Mouse (Mus musculus) hindbrain, embryonic 12.5 days (tissue): ENCODE results near the gene Eif4a2. TPM values are rescaled to one million over a fixed set of nuclear protein-coding genes. Genes with fewer than 3 reads are reported as not detected.

Source experiments
- ATAC-seq: fragments of 200-750 bp; cut with Nextera tagmentation; 2 replicates; pipeline ENCODE4 v1.8.0; 2017; ENCODE audit warnings: moderate TSS enrichment; ENCODE audit not compliant: low FRiP score
- H3K27ac ChIP-seq: fragments of 300-500 bp; sonication (generic); 2 replicates; pipeline ENCODE4 v1.5.1; 2016; ENCODE audit warnings: mild to moderate bottlenecking
- H3K27me3 ChIP-seq: fragments of 300-500 bp; sonication (generic); 2 replicates; pipeline ENCODE4 v1.6.1; 2016; ENCODE audit warnings: mild to moderate bottlenecking
- H3K36me3 ChIP-seq: fragments of 300-500 bp; sonication (generic); 2 replicates; pipeline ENCODE4 v1.6.1; 2016; ENCODE audit warnings: mild to moderate bottlenecking
- H3K4me1 ChIP-seq: fragments of 300-500 bp; sonication (generic); 2 replicates; pipeline ENCODE4 v1.6.1; 2016
- H3K4me2 ChIP-seq: fragments of 300-500 bp; sonication (generic); replicated peaks from 2 replicates; pipeline ENCODE4 v1.6.1; 2016; ENCODE audit warnings: mild to moderate bottlenecking
- H3K4me3 ChIP-seq: fragments of 300-500 bp; sonication (generic); 2 replicates; pipeline ENCODE4 v1.5.1; 2016; ENCODE audit warnings: mild to moderate bottlenecking
- H3K9ac ChIP-seq: fragments of 300-500 bp; sonication (generic); 2 replicates; pipeline ENCODE4 v1.6.1; 2016; ENCODE audit warnings: mild to moderate bottlenecking, moderate library complexity
- H3K9me3 ChIP-seq: fragments of 300-500 bp; sonication (generic); replicated peaks from 2 replicates; pipeline ENCODE4 v1.6.1; 2016; ENCODE audit warnings: mild to moderate bottlenecking
- WGBS: fragments of 180-500 bp; shearing (Covaris S2); methylation state at CpG from one replicate; pipeline ENCODE4 v1.1.7; 2016; 5-methylcytosine and 5-hydroxymethylcytosine counted together
- microRNA-seq: library from miRNA; unstranded; fragments of <30 nt; microRNA quantifications from one replicate; pipeline ENCODE4, GENCODE M21; 2017
- polyA plus RNA-seq: library from polyadenylated mRNA; unstranded; fragments of >200 nt; fragmentation: Nextera tagmentation; extraction: Ambion mirVana; gene quantifications from 2 replicates; pipeline ENCODE4 v1.2.1, GENCODE M21; 2016

Gene Eif4a2
- polyA plus RNA-seq, 1 experiment from 2014 or later = 240 TPM

GRCm38 (mm10) chr16:23154261-23154660 is 47.0 kb downstream of the Eif4a2 start:
- H3K36me3 ChIP-seq = no peaks in the 10 kb centered on the region
- H3K9ac ChIP-seq = no peak overlapping the region
- no peaks in the 10 kb centered on the region for H3K27me3 ChIP-seq
- H3K9me3 ChIP-seq = no peaks in the 10 kb centered on the region
- H3K4me2 ChIP-seq = no peak overlapping the region
- 86% methylated on average over 5 of the region's 5 CpGs for WGBS
- ATAC-seq = no peak
- H3K4me3 ChIP-seq = no peak overlapping the region
- no peak overlapping the region for H3K27ac ChIP-seq
- no peaks in the 10 kb centered on the region for H3K4me1 ChIP-seq

GRCm38 (mm10) chr16:23157013-23157412 is 49.8 kb downstream of the Eif4a2 start:
- ATAC-seq = no peak
- no peaks in the 10 kb centered on the region for H3K4me1 ChIP-seq
- H3K4me3 ChIP-seq = no peak overlapping the region
- H3K4me2 ChIP-seq = no peak overlapping the region
- no peaks in the 10 kb centered on the region for H3K27me3 ChIP-seq
- H3K9ac ChIP-seq = no peak overlapping the region
- 94% methylated on average over 13 of the region's 13 CpGs for WGBS
- no peaks in the 10 kb centered on the region for H3K9me3 ChIP-seq
- no peaks in the 10 kb centered on the region for H3K36me3 ChIP-seq
- no peak overlapping the region for H3K27ac ChIP-seq

- Histone ChIP-seq H3K4me2 (no peak overlapping the region), H3K36me3 (no peaks in the 10 kb centered on the region), H3K4me3 (no peak overlapping the region), H3K27ac (no peak overlapping the region), H3K4me1 (no peaks in the 10 kb centered on the region), H3K27me3 (no peaks in the 10 kb centered on the region), H3K9ac (no peak overlapping the region), H3K9me3 (no peaks in the 10 kb centered on the region)
- ATAC-seq = no peak
- 89% methylated on average over 7 of the region's 7 CpGs for WGBS
These were observed 51.0 kb downstream of the Eif4a2 start for GRCm38 (mm10) chr16:23158292-23158691.

- no peaks in the 10 kb centered on the region for H3K36me3 ChIP-seq
- no peaks in the 10 kb centered on the region for H3K27me3 ChIP-seq
- H3K9me3 ChIP-seq = no peaks in the 10 kb centered on the region
- no peak overlapping the region for H3K4me2 ChIP-seq
- H3K4me3 ChIP-seq = no peak overlapping the region
- H3K4me1 ChIP-seq = no peaks in the 10 kb centered on the region
- WGBS = 64% methylated on average over 2 of the region's 2 CpGs
- no peak overlapping the region for H3K9ac ChIP-seq
- ATAC-seq = no peak
- H3K27ac ChIP-seq = no peak overlapping the region
These were observed 51.7 kb downstream of the Eif4a2 start for GRCm38 (mm10) chr16:23158957-23159356.

- Histone ChIP-seq H3K9me3 (no peaks in the 10 kb centered on the region), H3K4me3 (no peak overlapping the region), H3K9ac (no peak overlapping the region), H3K27me3 (no peaks in the 10 kb centered on the region), H3K36me3 (no peaks in the 10 kb centered on the region), H3K4me1 (no peaks in the 10 kb centered on the region), H3K4me2 (no peak overlapping the region), H3K27ac (no peak overlapping the region)
- WGBS = 70% methylated on average over 2 of the region's 2 CpGs
- no peak for ATAC-seq
These were observed 52.5 kb downstream of the Eif4a2 start for GRCm38 (mm10) chr16:23159749-23160148.

- no peaks in the 10 kb centered on the region for H3K4me1 ChIP-seq
- no peak overlapping the region for H3K27ac ChIP-seq
- H3K27me3 ChIP-seq = no peaks in the 10 kb centered on the region
- H3K9me3 ChIP-seq = no peaks in the 10 kb centered on the region
- H3K9ac ChIP-seq = no peak overlapping the region
- ATAC-seq = no peak
- no peak overlapping the region for H3K4me3 ChIP-seq
- H3K36me3 ChIP-seq = no peaks in the 10 kb centered on the region
- 98% methylated on average over 3 of the region's 3 CpGs for WGBS
- no peak overlapping the region for H3K4me2 ChIP-seq
These were observed 54.9 kb downstream of the Eif4a2 start for GRCm38 (mm10) chr16:23162116-23162515.

Small RNAs within 50 kb of the gene (microRNA-seq; reads per million reads assigned to microRNA genes)
- not detected for gene Gm49346

Other genes starting within 250 kb of the Eif4a2 start
- gene Tbccd1, start 249.8 kb upstream of the Eif4a2 start, polyA plus RNA-seq = 30.1 and 32.5 TPM in 2 replicates
- 104 and 112 TPM in 2 replicates for gene Dnajb11, start 249.6 kb upstream of the Eif4a2 start, polyA plus RNA-seq
- not detected in 2 replicates for gene Ahsg, start 216.2 kb upstream of the Eif4a2 start, polyA plus RNA-seq
- gene Fetub, start 189.1 kb upstream of the Eif4a2 start, polyA plus RNA-seq = not detected in 2 replicates
- gene Hrg, start 156.4 kb upstream of the Eif4a2 start, polyA plus RNA-seq = 0.18 TPM in 1 of 2 replicates, not detected in the other
- gene Kng2, start 78.0 kb upstream of the Eif4a2 start, polyA plus RNA-seq = not detected in 2 replicates
- not detected in 2 replicates for gene Kng1, start 49.6 kb upstream of the Eif4a2 start, polyA plus RNA-seq
- 94.2 and 97.2 TPM in 2 replicates for gene Rfc4, start 20.3 kb downstream of the Eif4a2 start, polyA plus RNA-seq
- not detected in 2 replicates for gene Adipoq, start 39.1 kb downstream of the Eif4a2 start, polyA plus RNA-seq
- 38.7 and 40.0 TPM in 2 replicates for gene St6gal1, start 117.3 kb downstream of the Eif4a2 start, polyA plus RNA-seq